ENCODE assay signal across 26 mouse cellular contexts in genomic region chr16:18786652-18787051, GRCm38 (mm10). TPM values are rescaled to one million over a fixed set of nuclear protein-coding genes. Genes with fewer than 3 reads are reported as not detected.
DNase-seq lines count a peak whose midpoint lies in the region; ATAC-seq and TF ChIP-seq lines count a peak whose summit lies in the region.
"Had no signal": no experiment of that assay in that cellular context is flagged by ENCODE, and none has a peak within 500 bp of the region (broad histone marks: within the 10 kb centered on the region; RNA-seq: fewer than 3 reads in every experiment).

No protein-coding gene starts in this region.

- 0 out of 2 replicates have a peak, but pooled peaks have one; percentile 19 for ATAC-seq in intestine, embryonic 14.5 days (replicated peaks; ENCODE audit: low FRiP score, low TSS enrichment, low read depth)
- no peak for ATAC-seq in intestine, embryonic 16.5 days
- ATAC-seq in liver, embryonic 13.5 days (ENCODE audit: low read depth), result no peak
- ATAC-seq in liver, embryonic 12.5 days, result no peak
- ATAC-seq in G1E (ENCODE audit: extremely low read depth, insufficient number of reproducible peaks, low FRiP score, poor library complexity, severe bottlenecking), result no peak
- ATAC-seq: activated CD4-positive, CD25-positive, alpha-beta regulatory T cell, adult 4 months; forebrain, embryonic 13.5 days; forebrain, embryonic 15.5 days; forebrain, postnatal 0 days; Patski had no signal

- no peak overlapping the region for H3K4me2 ChIP-seq in intestine, embryonic 14.5 days (ENCODE audit: low read length)
- H3K4me2 ChIP-seq in intestine, embryonic 16.5 days (ENCODE audit: low read depth, low read length), result no peak overlapping the region
- H3K4me2 ChIP-seq in liver, embryonic 13.5 days, result no peak overlapping the region
- H3K4me2 ChIP-seq in liver, embryonic 12.5 days, result no peak overlapping the region
- H3K4me2 ChIP-seq: embryonic facial prominence, embryonic 12.5 days; forebrain, embryonic 13.5 days; forebrain, embryonic 15.5 days had no signal

- TF ChIP-seq CTCF in heart, adult 2 months (IDR thresholded peaks at IDR 0.05), result no peak
- TF ChIP-seq CTCF in G1E (IDR thresholded peaks at IDR 0.05; ENCODE audit: low read depth, low read length), result no peak
- no peak for TF ChIP-seq CTCF in layer of hippocampus, adult 2 months (conservative IDR thresholded peaks at IDR 0.05)

- no peaks in the 10 kb centered on the region for H3K79me2 ChIP-seq in heart, adult 2 months (replicated peaks; ENCODE audit: control insufficient read depth, insufficient read depth, low read length)

- no peaks in the 10 kb centered on the region for H3K9me3 ChIP-seq in intestine, embryonic 14.5 days (ENCODE audit: control insufficient read depth, low read length)
- H3K9me3 ChIP-seq in intestine, embryonic 16.5 days (ENCODE audit: control insufficient read depth, low read length), result no peaks in the 10 kb centered on the region
- no peaks in the 10 kb centered on the region for H3K9me3 ChIP-seq in liver, embryonic 13.5 days (replicated peaks)
- no peaks in the 10 kb centered on the region for H3K9me3 ChIP-seq in liver, embryonic 12.5 days (replicated peaks)
- no peaks in the 10 kb centered on the region for H3K9me3 ChIP-seq in G1E (replicated peaks)
- H3K9me3 ChIP-seq: embryonic facial prominence, embryonic 10.5 days; embryonic facial prominence, embryonic 12.5 days; forebrain, embryonic 13.5 days; forebrain, embryonic 15.5 days had no signal

- H3K27ac ChIP-seq in heart, adult 2 months, result no peak overlapping the region
- H3K27ac ChIP-seq in intestine, embryonic 14.5 days (ENCODE audit: low read depth), result no peak overlapping the region
- no peak overlapping the region for H3K27ac ChIP-seq in intestine, embryonic 16.5 days (ENCODE audit: low read length)
- peak overlapping the region; percentile 75; the same call in 1 of the 2 replicates for H3K27ac ChIP-seq in liver, embryonic 13.5 days
- no peak overlapping the region for H3K27ac ChIP-seq in liver, embryonic 12.5 days
- no peak overlapping the region for H3K27ac ChIP-seq in layer of hippocampus, adult 2 months
- H3K27ac ChIP-seq: embryonic facial prominence, embryonic 10.5 days; embryonic facial prominence, embryonic 12.5 days; forebrain, embryonic 13.5 days; forebrain, embryonic 15.5 days had no signal

- no peaks in the 10 kb centered on the region for H3K4me1 ChIP-seq in heart, adult 2 months (ENCODE audit: control insufficient read depth, insufficient read depth, low read length)
- H3K4me1 ChIP-seq in intestine, embryonic 14.5 days (replicated peaks; ENCODE audit: control insufficient read depth, insufficient read depth, low read length), result no peaks in the 10 kb centered on the region
- no peaks in the 10 kb centered on the region for H3K4me1 ChIP-seq in intestine, embryonic 16.5 days (ENCODE audit: control insufficient read depth, insufficient read depth, low read length)
- H3K4me1 ChIP-seq in liver, embryonic 13.5 days (replicated peaks), result peaks cover 31% of the 10 kb centered on the region
- peaks cover 30% of the 10 kb centered on the region for H3K4me1 ChIP-seq in liver, embryonic 12.5 days
- H3K4me1 ChIP-seq in G1E (ENCODE audit: insufficient read depth, low read depth, low read length), result peaks cover 37% of the 10 kb centered on the region
- H3K4me1 ChIP-seq: embryonic facial prominence, embryonic 10.5 days; embryonic facial prominence, embryonic 12.5 days; forebrain, embryonic 13.5 days; forebrain, embryonic 15.5 days had no signal

- H3K9ac ChIP-seq in heart, adult 2 months (ENCODE audit: low read depth, low read length), result no peak overlapping the region
- H3K9ac ChIP-seq in intestine, embryonic 14.5 days (ENCODE audit: low read length), result no peak overlapping the region
- H3K9ac ChIP-seq in intestine, embryonic 16.5 days (ENCODE audit: low read depth, low read length), result no peak overlapping the region
- no peak overlapping the region for H3K9ac ChIP-seq in liver, embryonic 13.5 days
- no peak overlapping the region for H3K9ac ChIP-seq in liver, embryonic 12.5 days
- H3K9ac ChIP-seq: embryonic facial prominence, embryonic 12.5 days; forebrain, embryonic 13.5 days; forebrain, embryonic 15.5 days; forebrain, postnatal 0 days had no signal

- no peak for TF ChIP-seq EP300 in heart, adult 2 months (IDR thresholded peaks at IDR 0.05; ENCODE audit: insufficient read depth, low read depth, low read length)

- DNase-seq in heart, adult 11 months, result peak; percentile 82
- no peak for DNase-seq in heart, adult 2 months
- DNase-seq in intestine, embryonic 14.5 days (ENCODE audit: low spot score), result no peak
- DNase-seq in liver, embryonic 13.5 days, result no peak
- DNase-seq in G1E (ENCODE audit: low spot score), result no peak
- no peak for DNase-seq in layer of hippocampus, adult 2 months (ENCODE audit: low spot score in 2 of 2)
- DNase-seq: adrenal gland, adult 8-10 months; adrenal gland, postnatal 14 days; adrenal gland, postnatal 36 days; cerebellum, adult 11-12 months; cerebellum, adult 2 months; cerebellum, adult 9-10 months; cerebellum, postnatal 25 days; forebrain, postnatal 0 days had no signal

- intact Hi-C loops in heart, adult 2 months (cut with DNase I), result no loop called here

- H3K4me3 ChIP-seq in heart, adult 2 months, result no peak overlapping the region
- H3K4me3 ChIP-seq in intestine, embryonic 14.5 days (ENCODE audit: low read depth, low read length), result no peak overlapping the region
- H3K4me3 ChIP-seq in intestine, embryonic 16.5 days (ENCODE audit: low read length), result no peak overlapping the region
- no peak overlapping the region for H3K4me3 ChIP-seq in liver, embryonic 13.5 days (replicated peaks)
- H3K4me3 ChIP-seq in liver, embryonic 12.5 days, result no peak overlapping the region
- H3K4me3 ChIP-seq in G1E (ENCODE audit: low read depth, low read length), result 0 out of 2 replicates have a peak overlapping the region, but pooled peaks have one; percentile 3
- no peak overlapping the region for H3K4me3 ChIP-seq in layer of hippocampus, adult 2 months
- H3K4me3 ChIP-seq: embryonic facial prominence, embryonic 10.5 days; embryonic facial prominence, embryonic 12.5 days; forebrain, embryonic 13.5 days; forebrain, embryonic 15.5 days had no signal

- WGBS in heart, adult 2 months, result 94% methylated on average over 10 of the region's 10 CpGs
- 96% methylated on average over 10 of the region's 10 CpGs for WGBS in intestine, embryonic 14.5 days
- 94% methylated on average over 10 of the region's 10 CpGs for WGBS in intestine, embryonic 16.5 days
- WGBS in liver, embryonic 13.5 days (ENCODE audit: insufficient replicate concordance), result 89% methylated on average over 10 of the region's 10 CpGs
- 90% methylated on average over 10 of the region's 10 CpGs for WGBS in liver, embryonic 12.5 days (ENCODE audit: insufficient replicate concordance)

- H3K36me3 ChIP-seq in heart, adult 2 months (ENCODE audit: control insufficient read depth, insufficient read depth, low read length), result no peaks in the 10 kb centered on the region
- peaks cover 76% of the 10 kb centered on the region for H3K36me3 ChIP-seq in intestine, embryonic 14.5 days (ENCODE audit: control insufficient read depth, insufficient read depth, low read length)
- 0 out of 2 replicates have a peak, but pooled peaks cover 5% of the 10 kb centered on the region for H3K36me3 ChIP-seq in intestine, embryonic 16.5 days (ENCODE audit: control insufficient read depth, insufficient read depth, low read length)
- peaks cover 93% of the 10 kb centered on the region for H3K36me3 ChIP-seq in liver, embryonic 13.5 days
- H3K36me3 ChIP-seq in liver, embryonic 12.5 days, result peaks cover 96% of the 10 kb centered on the region
- H3K36me3 ChIP-seq in G1E (replicated peaks), result peaks cover 95% of the 10 kb centered on the region

- H3K27me3 ChIP-seq in heart, adult 2 months (ENCODE audit: control insufficient read depth, insufficient read depth, low read length), result no peaks in the 10 kb centered on the region
- H3K27me3 ChIP-seq in intestine, embryonic 14.5 days (replicated peaks; ENCODE audit: control insufficient read depth, insufficient read depth, low read length), result no peaks in the 10 kb centered on the region
- H3K27me3 ChIP-seq in intestine, embryonic 16.5 days (replicated peaks; ENCODE audit: control insufficient read depth, insufficient read depth, low read length), result no peaks in the 10 kb centered on the region
- H3K27me3 ChIP-seq in liver, embryonic 13.5 days, result no peaks in the 10 kb centered on the region
- no peaks in the 10 kb centered on the region for H3K27me3 ChIP-seq in liver, embryonic 12.5 days (replicated peaks)
- no peaks in the 10 kb centered on the region for H3K27me3 ChIP-seq in G1E (ENCODE audit: insufficient read depth, low read length)
- H3K27me3 ChIP-seq: embryonic facial prominence, embryonic 12.5 days; forebrain, embryonic 13.5 days; forebrain, embryonic 15.5 days; Patski had no signal

- no peak for TF ChIP-seq POLR2A in heart, adult 2 months (IDR thresholded peaks at IDR 0.05; ENCODE audit: insufficient read depth, low read depth, low read length)

RNA-seq across cellular contexts. Expression of gene Cldn5, which starts 10.0 kb away (rescaled TPM):
- 10 to 100 TPM; 14.7 to 19.5 TPM for total RNA-seq in heart, adult 2 months (2021)
- polyA plus RNA-seq in heart, adult 2 months (2012; rRNA removed), result 27.6 and 38.3 TPM in 2 replicates
- 21.9 and 24.8 TPM in 2 replicates for polyA plus RNA-seq in intestine, embryonic 14.5 days (2014; fragmentation: Nextera tagmentation; extraction: Ambion mirVana)
- polyA plus RNA-seq in intestine, embryonic 16.5 days (2015; fragmentation: Nextera tagmentation; extraction: Ambion mirVana), result 26.0 and 27.2 TPM in 2 replicates
- 7.8 and 8.3 TPM in 2 replicates for polyA plus RNA-seq in liver, embryonic 13.5 days (2015; fragmentation: Nextera tagmentation; extraction: Ambion mirVana)
- 10.7 and 11.8 TPM in 2 replicates for polyA plus RNA-seq in liver, embryonic 12.5 days (2016; fragmentation: Nextera tagmentation; extraction: Ambion mirVana)
- total RNA-seq in G1E (2014; fragmentation: Nextera tagmentation), result not detected in 2 replicates
- total RNA-seq in G1E (2017), result 0.12 TPM in 1 of 2 replicates, not detected in the other
- 0.03 TPM in 1 of 2 replicates, not detected in the other for polyA plus RNA-seq in G1E (2012)
- 10 to 100 TPM; 41.6 to 44.3 TPM for total RNA-seq in layer of hippocampus, adult 2 months (2021)
- polyA plus RNA-seq: activated CD4-positive, CD25-positive, alpha-beta regulatory T cell, adult 4 months; Patski had no signal

RNA-seq across cellular contexts. Expression of gene Ufd1, which starts 24.9 kb away (rescaled TPM):
- total RNA-seq in heart, adult 2 months (2021), result 10 to 100 TPM; 45.4 to 48.5 TPM
- polyA plus RNA-seq in heart, adult 2 months (2012; rRNA removed), result 30.3 and 42.6 TPM in 2 replicates
- 62.3 and 74.9 TPM in 2 replicates for polyA plus RNA-seq in intestine, embryonic 14.5 days (2014; fragmentation: Nextera tagmentation; extraction: Ambion mirVana)
- polyA plus RNA-seq in intestine, embryonic 16.5 days (2015; fragmentation: Nextera tagmentation; extraction: Ambion mirVana), result 58.3 and 61.0 TPM in 2 replicates
- 47.0 and 53.3 TPM in 2 replicates for polyA plus RNA-seq in liver, embryonic 13.5 days (2015; fragmentation: Nextera tagmentation; extraction: Ambion mirVana)
- 53.8 and 57.5 TPM in 2 replicates for polyA plus RNA-seq in liver, embryonic 12.5 days (2016; fragmentation: Nextera tagmentation; extraction: Ambion mirVana)
- total RNA-seq in G1E (2014; fragmentation: Nextera tagmentation), result 78.3 and 79.8 TPM in 2 replicates
- 69.2 and 70.9 TPM in 2 replicates for total RNA-seq in G1E (2017)
- polyA plus RNA-seq in G1E (2012), result 7.6 and 9.2 TPM in 2 replicates
- 100 to 1,000 TPM; 111 TPM for total RNA-seq in layer of hippocampus, adult 2 months (2021)

RNA-seq across cellular contexts. Expression of gene Cdc45, which starts 25.1 kb away (rescaled TPM):
- total RNA-seq in heart, adult 2 months (2021), result 1 to 10 TPM; 2.5 to 3.4 TPM
- polyA plus RNA-seq in heart, adult 2 months (2012; rRNA removed), result 3.9 and 5.2 TPM in 2 replicates
- 48.0 and 51.2 TPM in 2 replicates for polyA plus RNA-seq in intestine, embryonic 14.5 days (2014; fragmentation: Nextera tagmentation; extraction: Ambion mirVana)
- polyA plus RNA-seq in intestine, embryonic 16.5 days (2015; fragmentation: Nextera tagmentation; extraction: Ambion mirVana), result 29.5 and 33.4 TPM in 2 replicates
- 46.2 and 51.5 TPM in 2 replicates for polyA plus RNA-seq in liver, embryonic 13.5 days (2015; fragmentation: Nextera tagmentation; extraction: Ambion mirVana)
- polyA plus RNA-seq in liver, embryonic 12.5 days (2016; fragmentation: Nextera tagmentation; extraction: Ambion mirVana), result 54.2 and 55.9 TPM in 2 replicates
- total RNA-seq in G1E (2014; fragmentation: Nextera tagmentation), result 88.5 TPM in 2 replicates
- total RNA-seq in G1E (2017), result 88.9 and 96.5 TPM in 2 replicates
- polyA plus RNA-seq in G1E (2012), result 32.4 and 33.1 TPM in 2 replicates
- total RNA-seq in layer of hippocampus, adult 2 months (2021), result 1 to 10 TPM; 2.3 to 2.8 TPM

RNA-seq across cellular contexts. Expression of gene 2510002D24Rik, which starts 49.7 kb away (rescaled TPM):
- 10 to 100 TPM; 23.3 to 25.5 TPM for total RNA-seq in heart, adult 2 months (2021)
- 46.9 and 68.1 TPM in 2 replicates for polyA plus RNA-seq in heart, adult 2 months (2012; rRNA removed)
- polyA plus RNA-seq in intestine, embryonic 14.5 days (2014; fragmentation: Nextera tagmentation; extraction: Ambion mirVana), result 41.1 and 42.9 TPM in 2 replicates
- polyA plus RNA-seq in intestine, embryonic 16.5 days (2015; fragmentation: Nextera tagmentation; extraction: Ambion mirVana), result 52.0 and 58.4 TPM in 2 replicates
- polyA plus RNA-seq in liver, embryonic 13.5 days (2015; fragmentation: Nextera tagmentation; extraction: Ambion mirVana), result 20.3 and 23.8 TPM in 2 replicates
- 32.3 and 32.8 TPM in 2 replicates for polyA plus RNA-seq in liver, embryonic 12.5 days (2016; fragmentation: Nextera tagmentation; extraction: Ambion mirVana)
- total RNA-seq in G1E (2014; fragmentation: Nextera tagmentation), result 64.3 and 74.1 TPM in 2 replicates
- 45.9 and 59.7 TPM in 2 replicates for total RNA-seq in G1E (2017)
- polyA plus RNA-seq in G1E (2012), result 74.9 and 109 TPM in 2 replicates
- total RNA-seq in layer of hippocampus, adult 2 months (2021), result 10 to 100 TPM; 27.5 to 30.9 TPM

RNA-seq across cellular contexts. Expression of gene Gm28539, which starts 49.7 kb away (rescaled TPM):
- 1 to 10 TPM in 1 of 2 experiments, not detected in 1; 1.3 TPM for total RNA-seq in heart, adult 2 months (2021)
- not detected in 2 replicates for polyA plus RNA-seq in heart, adult 2 months (2012; rRNA removed)
- polyA plus RNA-seq in intestine, embryonic 14.5 days (2014; fragmentation: Nextera tagmentation; extraction: Ambion mirVana), result not detected in 2 replicates
- polyA plus RNA-seq in intestine, embryonic 16.5 days (2015; fragmentation: Nextera tagmentation; extraction: Ambion mirVana), result not detected in 2 replicates
- not detected in 2 replicates for polyA plus RNA-seq in liver, embryonic 13.5 days (2015; fragmentation: Nextera tagmentation; extraction: Ambion mirVana)
- not detected in 2 replicates for polyA plus RNA-seq in liver, embryonic 12.5 days (2016; fragmentation: Nextera tagmentation; extraction: Ambion mirVana)
- total RNA-seq in G1E (2014; fragmentation: Nextera tagmentation) (not detected in 2 replicates), G1E (2017) (not detected in 2 replicates)
- polyA plus RNA-seq in G1E (2012), result not detected in 2 replicates
- total RNA-seq in layer of hippocampus, adult 2 months (2021), result 10 to 100 TPM in 1 of 2 experiments, 1 to 10 TPM in 1; 1.4 to 10.7 TPM
- total RNA-seq: ES-E14; forebrain, postnatal 0 days had no signal
- polyA plus RNA-seq: activated CD4-positive, CD25-positive, alpha-beta regulatory T cell, adult 4 months; C2C12; cortical plate, adult 2 months; embryonic facial prominence, embryonic 10.5 days; embryonic facial prominence, embryonic 12.5 days; embryonic facial prominence, embryonic 14.5 days; forebrain, embryonic 13.5 days; forebrain, embryonic 15.5 days; forebrain, postnatal 0 days had no signal
